Mouse (Mus musculus) forebrain, postnatal 0 days (tissue): ENCODE measurements around the gene Nepro. TPM values are rescaled to one million over a fixed set of nuclear protein-coding genes. Genes with fewer than 3 reads are reported as not detected.

Source experiments
- ATAC-seq: fragments of 200-750 bp; cut with Nextera tagmentation; 2 replicates; pipeline ENCODE4 v1.8.0; 2017; ENCODE audit warnings: mild to moderate bottlenecking, moderate library complexity
- DNase-seq: peaks from one replicate; pipeline ENCODE4 v3.0.0-alpha.2; 2015
- H3K27ac ChIP-seq: fragments of 300-500 bp; sonication (generic); 2 replicates; pipeline ENCODE4 v1.5.1; 2014; ENCODE audit warnings: low read depth, mild to moderate bottlenecking, antibody characterized with exemption, low read length, moderate library complexity, mixed read lengths
- H3K27me3 ChIP-seq: fragments of 300-500 bp; sonication (generic); 2 replicates; pipeline ENCODE4 v1.6.1; 2014; ENCODE audit warnings: mild to moderate bottlenecking, low read length, mixed read lengths; ENCODE audit not compliant: insufficient read depth
- H3K36me3 ChIP-seq: fragments of 300-500 bp; sonication (generic); 2 replicates; pipeline ENCODE4 v1.6.1; 2014; ENCODE audit warnings: mild to moderate bottlenecking, moderate library complexity; ENCODE audit not compliant: insufficient read depth
- H3K4me1 ChIP-seq: fragments of 300-500 bp; sonication (generic); 2 replicates; pipeline ENCODE4 v1.6.1; 2014; ENCODE audit warnings: antibody characterized with exemption; ENCODE audit not compliant: insufficient read depth
- H3K4me2 ChIP-seq: fragments of 300-500 bp; sonication (generic); 2 replicates; pipeline ENCODE4 v1.6.1; 2014; ENCODE audit warnings: low read depth, mild to moderate bottlenecking, moderate library complexity
- H3K4me3 ChIP-seq: fragments of 300-500 bp; sonication (generic); 2 replicates; pipeline ENCODE4 v1.5.1; 2014; ENCODE audit warnings: low read depth, low read length, mixed read lengths
- H3K9ac ChIP-seq: fragments of 300-500 bp; sonication (generic); 2 replicates; pipeline ENCODE4 v1.6.1; 2014; ENCODE audit warnings: mild to moderate bottlenecking
- H3K9me3 ChIP-seq: fragments of 300-500 bp; sonication (generic); 2 replicates; pipeline ENCODE4 v1.6.1; 2016; ENCODE audit warnings: low read length
- CTCF ChIP-seq: sonication (generic); IDR thresholded peaks from 2 replicates; pipeline ENCODE4 v1.5.1; 2016; ENCODE audit warnings: antibody characterized with exemption, control low read depth, low read depth
- WGBS: fragments of 180-500 bp; shearing (Covaris S2); extraction: QIAGEN DNeasy Blood & Tissue Kit; methylation state at CpG from one replicate; pipeline ENCODE4 v1.1.7; 2014; 5-methylcytosine and 5-hydroxymethylcytosine counted together
- polyA plus RNA-seq: library from polyadenylated mRNA; unstranded; fragments of >200 nt; fragmentation: Nextera tagmentation; extraction: Ambion mirVana; gene quantifications from 2 replicates; pipeline ENCODE4 v1.2.1, GENCODE M21; 2015
- total RNA-seq: library from RNA; depleted of rRNA; stranded (reverse); fragments of >200 nt; gene quantifications from 2 replicates; pipeline ENCODE4 v1.2.3, GENCODE M21; 2014

The Nepro gene
- total and polyA plus RNA-seq, 2 experiments from 2014 or later = 2.2 to 5.4 TPM

DNA sequence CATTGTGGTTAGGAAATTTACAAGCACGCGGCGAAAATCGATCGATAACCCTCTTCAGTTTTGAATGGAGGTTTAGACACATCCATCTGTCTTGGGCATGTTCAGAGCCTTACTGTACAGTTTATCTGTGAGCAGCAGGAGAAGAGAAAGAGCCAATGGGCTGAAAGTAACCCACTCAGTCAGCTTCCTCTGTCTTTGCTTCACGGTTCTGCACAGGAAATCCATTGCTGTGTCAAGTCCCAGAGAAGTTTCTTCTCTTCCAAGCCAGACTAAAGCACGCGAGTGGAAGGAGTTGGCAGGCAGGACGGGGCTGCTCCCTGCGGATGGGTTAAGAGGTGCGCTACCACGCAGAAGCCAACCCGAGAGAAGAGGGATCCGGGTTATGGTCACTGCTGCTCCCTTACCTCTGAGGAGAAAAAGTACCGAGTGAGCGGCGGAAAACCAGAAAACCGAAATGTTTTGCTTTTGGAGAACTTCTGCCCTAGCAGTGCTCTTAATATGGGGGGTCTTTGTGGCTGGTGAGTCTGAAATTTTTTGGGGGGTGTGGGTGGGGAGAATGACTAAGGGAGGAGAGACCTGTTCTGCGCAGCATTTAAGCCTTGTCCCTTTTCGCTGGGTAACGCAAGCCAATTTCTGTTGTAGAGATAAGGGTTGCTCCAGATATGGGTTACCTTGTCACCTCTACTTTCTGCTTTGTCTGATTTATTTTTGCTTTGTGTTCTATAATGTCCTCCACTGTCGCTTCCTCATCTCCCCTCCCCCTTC is 41.6 kb downstream of the Nepro start, which contains the start of gene Cd200r1:
Cd200r1 (plus strand) TSS at position 182 of the 765 bp plus-strand sequence.
- WGBS = 80% methylated on average over 22 of the region's 22 CpGs
- H3K27ac ChIP-seq = no peak within 1 kb of the TSS
- no peak within 1 kb of the TSS for H3K9ac ChIP-seq
- H3K27me3 ChIP-seq = no peaks in the 10 kb centered on the region
- DNase-seq = no peak
- no peaks in the 10 kb centered on the region for H3K4me1 ChIP-seq
- ATAC-seq = no peak
- no peaks in the 10 kb centered on the region for H3K36me3 ChIP-seq
- H3K4me3 ChIP-seq = no peak within 1 kb of the TSS
- H3K4me2 ChIP-seq = no peak within 1 kb of the TSS
- no peaks in the 10 kb centered on the region for H3K9me3 ChIP-seq
- no peak for TF ChIP-seq CTCF

DNA sequence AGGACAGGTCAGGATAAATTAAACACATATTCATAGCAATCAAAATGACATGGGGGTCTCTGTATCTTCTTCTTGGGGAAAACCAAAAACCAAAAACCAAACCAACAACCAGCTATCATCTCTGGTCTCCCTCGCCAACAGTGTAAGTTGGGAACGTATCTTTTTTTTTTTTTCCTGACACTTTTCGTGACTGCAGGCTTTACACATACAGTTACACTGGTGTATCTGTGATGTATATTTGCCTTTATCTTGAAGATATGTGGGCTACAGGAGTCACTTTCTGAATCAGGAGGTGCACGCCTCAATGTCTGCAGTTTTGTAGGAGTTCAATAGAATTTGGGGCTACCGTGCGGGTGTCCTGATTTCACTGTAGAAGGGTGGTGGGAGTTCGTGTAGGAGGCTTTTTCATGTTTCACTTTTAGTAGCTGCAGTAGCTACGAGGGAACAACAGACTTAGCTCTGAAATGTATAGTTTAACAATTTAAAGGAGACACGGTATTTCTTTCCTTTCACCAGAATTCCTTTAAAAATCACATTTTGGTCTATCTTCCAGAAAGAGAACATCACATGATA is 42.3 kb downstream of the Nepro start:
- WGBS = 77% methylated on average over 9 of the region's 9 CpGs
- TF ChIP-seq CTCF = no peak
- Histone ChIP-seq H3K9me3 (no peaks in the 10 kb centered on the region), H3K27me3 (no peaks in the 10 kb centered on the region), H3K36me3 (no peaks in the 10 kb centered on the region), H3K9ac (no peak overlapping the region), H3K4me2 (no peak overlapping the region), H3K27ac (no peak overlapping the region), H3K4me3 (no peak overlapping the region), H3K4me1 (no peaks in the 10 kb centered on the region)
- DNase-seq (no peak), ATAC-seq (no peak)

GRCm38 (mm10) chr16:44767506-44767905 is 43.4 kb downstream of the Nepro start:
- DNase-seq = no peak
- no peak for ATAC-seq
- WGBS = 88% methylated on average over 7 of the region's 7 CpGs
- no peak for TF ChIP-seq CTCF
- no peak overlapping the region for H3K4me2 ChIP-seq
- H3K27me3 ChIP-seq = no peaks in the 10 kb centered on the region
- no peaks in the 10 kb centered on the region for H3K4me1 ChIP-seq
- no peaks in the 10 kb centered on the region for H3K9me3 ChIP-seq
- H3K27ac ChIP-seq = no peak overlapping the region
- no peak overlapping the region for H3K9ac ChIP-seq
- H3K4me3 ChIP-seq = no peak overlapping the region
- no peaks in the 10 kb centered on the region for H3K36me3 ChIP-seq

GRCm38 (mm10) chr16:44767967-44768366 is 43.9 kb downstream of the Nepro start:
- ATAC-seq (peak; percentile 73), DNase-seq (peak; percentile 49)
- H3K4me3 ChIP-seq = no peak overlapping the region
- 47% methylated on average over 2 of the region's 2 CpGs for WGBS
- no peaks in the 10 kb centered on the region for H3K27me3 ChIP-seq
- no peak overlapping the region for H3K27ac ChIP-seq
- TF ChIP-seq CTCF = peak; percentile 79
- no peaks in the 10 kb centered on the region for H3K36me3 ChIP-seq
- no peaks in the 10 kb centered on the region for H3K4me1 ChIP-seq
- no peak overlapping the region for H3K4me2 ChIP-seq
- no peaks in the 10 kb centered on the region for H3K9me3 ChIP-seq
- H3K9ac ChIP-seq = no peak overlapping the region

DNA sequence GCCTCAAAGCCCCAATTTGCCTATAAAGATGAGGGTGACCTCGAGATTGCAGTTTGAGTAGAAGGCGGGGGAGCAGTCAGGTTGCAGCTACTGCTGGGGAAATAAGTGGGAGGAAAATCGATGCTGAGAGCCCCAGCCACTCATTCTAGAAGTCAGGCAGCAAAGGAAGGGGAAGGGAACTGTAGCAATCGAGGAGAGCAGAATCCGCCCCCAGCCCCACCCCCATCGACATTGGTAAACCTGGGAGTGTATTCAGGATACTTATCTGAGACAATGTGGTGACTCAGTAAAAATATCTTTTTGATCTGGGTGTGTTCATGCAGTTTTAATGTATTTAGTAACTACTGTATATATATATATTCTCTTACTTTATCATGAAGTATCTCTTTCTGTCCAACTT is 48.5 kb downstream of the Nepro start:
- Histone ChIP-seq H3K4me1 (no peaks in the 10 kb centered on the region), H3K9ac (no peak overlapping the region), H3K4me2 (no peak overlapping the region), H3K27me3 (no peaks in the 10 kb centered on the region), H3K9me3 (no peaks in the 10 kb centered on the region), H3K4me3 (no peak overlapping the region), H3K36me3 (no peaks in the 10 kb centered on the region), H3K27ac (no peak overlapping the region)
- TF ChIP-seq CTCF = no peak
- 83% methylated on average over 6 of the region's 6 CpGs for WGBS
- DNase-seq = no peak
- no peak for ATAC-seq

DNA sequence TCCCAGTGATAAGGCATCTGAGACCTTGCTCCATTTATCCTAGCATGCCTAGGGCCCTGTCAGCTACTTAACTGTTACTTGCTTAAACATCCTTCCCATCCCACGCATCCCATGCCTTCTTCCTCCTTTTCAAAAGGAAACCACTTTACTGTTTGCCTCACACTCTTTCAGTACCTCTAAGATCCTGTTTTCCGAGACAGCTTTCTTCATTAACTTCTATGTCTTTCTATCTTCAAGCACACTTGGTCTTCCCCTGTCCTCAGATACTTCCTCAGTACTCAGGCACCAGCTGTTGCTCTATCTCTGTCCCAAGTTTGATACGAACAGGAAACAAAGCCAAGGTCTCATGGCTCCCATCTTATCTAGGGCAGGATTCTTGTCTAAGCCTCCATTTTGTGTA is 49.6 kb downstream of the Nepro start:
- Histone ChIP-seq H3K9me3 (no peaks in the 10 kb centered on the region), H3K4me3 (no peak overlapping the region), H3K4me1 (no peaks in the 10 kb centered on the region), H3K9ac (no peak overlapping the region), H3K27me3 (no peaks in the 10 kb centered on the region), H3K27ac (no peak overlapping the region), H3K36me3 (no peaks in the 10 kb centered on the region), H3K4me2 (no peak overlapping the region)
- ATAC-seq (no peak), DNase-seq (no peak)
- WGBS = 91% methylated on average over 3 of the region's 3 CpGs
- TF ChIP-seq CTCF = no peak

DNA sequence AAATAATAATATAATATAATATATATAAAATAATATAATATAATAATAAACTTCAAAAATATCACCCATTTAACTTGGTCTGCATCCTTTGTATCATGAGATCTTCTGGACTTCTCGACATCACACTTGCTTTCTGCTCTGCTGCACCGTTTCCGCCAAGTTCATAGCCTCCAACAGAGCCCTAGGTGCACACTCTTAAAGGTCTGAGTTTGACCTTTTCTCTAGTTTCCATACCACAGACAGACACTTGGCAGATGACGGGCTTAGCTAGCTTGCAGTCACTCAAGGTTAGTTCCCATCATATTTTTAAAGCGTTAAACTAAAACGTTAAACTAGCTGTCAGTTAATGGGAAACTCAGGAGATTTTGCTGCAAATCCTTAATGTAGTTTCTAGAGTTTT is 50.1 kb downstream of the Nepro start:
- no peak overlapping the region for H3K4me3 ChIP-seq
- no peaks in the 10 kb centered on the region for H3K9me3 ChIP-seq
- ATAC-seq = no peak
- no peaks in the 10 kb centered on the region for H3K4me1 ChIP-seq
- no peak for TF ChIP-seq CTCF
- H3K27ac ChIP-seq = no peak overlapping the region
- no peak for DNase-seq
- H3K27me3 ChIP-seq = no peaks in the 10 kb centered on the region
- WGBS = 89% methylated on average over 6 of the region's 6 CpGs
- no peak overlapping the region for H3K4me2 ChIP-seq
- no peaks in the 10 kb centered on the region for H3K36me3 ChIP-seq
- H3K9ac ChIP-seq = no peak overlapping the region
